Comparison of ENCODE assay signal across 8 mouse cellular contexts in the genomic region with DNA sequence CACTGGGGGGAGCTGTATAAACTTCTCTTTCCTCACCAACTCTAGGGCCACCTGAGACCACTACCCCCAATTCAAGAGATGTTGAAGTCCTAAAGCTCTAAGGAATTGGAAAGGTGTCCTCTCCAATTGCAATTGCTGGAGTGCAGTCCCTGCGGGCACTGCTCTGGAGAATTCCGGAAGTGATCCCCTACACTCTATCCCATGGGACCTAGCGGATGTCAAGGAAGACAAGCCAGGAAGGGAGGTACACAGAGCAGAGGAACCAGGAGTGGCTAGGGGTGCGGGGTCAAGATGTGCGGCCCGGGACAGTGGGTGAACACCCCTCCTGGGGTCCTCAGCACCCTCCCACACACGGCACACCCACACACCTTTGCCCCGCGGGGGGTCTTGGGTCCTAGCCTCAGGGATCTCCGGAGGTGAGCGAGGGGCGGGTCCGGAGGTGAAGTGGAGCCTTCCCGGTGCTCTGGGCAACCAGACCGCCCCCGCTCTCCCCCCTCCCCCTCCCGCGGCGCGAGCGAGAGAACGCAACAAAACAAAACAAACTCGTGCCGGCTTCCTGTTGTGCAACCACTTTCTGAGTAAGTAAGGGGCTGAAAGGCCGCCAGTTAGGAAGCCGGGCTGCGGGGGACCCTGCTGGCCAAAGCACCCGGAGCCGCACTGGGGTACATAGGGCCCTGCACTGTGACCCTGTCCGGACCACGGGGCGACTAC. TPM values are rescaled to one million over a fixed set of nuclear protein-coding genes. Genes with fewer than 3 reads are reported as not detected.
DNase-seq lines count a peak whose midpoint lies in the region; ATAC-seq and TF ChIP-seq lines count a peak whose summit lies in the region.

No protein-coding gene starts in this region.

- TF ChIP-seq EP300 in lung, postnatal 0 days (IDR thresholded peaks at IDR 0.05) = no peak

- no peaks in the 10 kb centered on the region for H3K36me3 ChIP-seq in lung, postnatal 0 days (ENCODE audit: insufficient read depth, low read length)

- ATAC-seq in lung, postnatal 0 days = peak; percentile 44

- peaks cover 8% of the 10 kb centered on the region; the same call in 1 of the 2 replicates for H3K4me1 ChIP-seq in lung, postnatal 0 days (ENCODE audit: insufficient read depth, low read depth, low read length)

- peak overlapping the region; percentile 50 for H3K9ac ChIP-seq in lung, postnatal 0 days (replicated peaks; ENCODE audit: low read depth)

- 0 out of 2 replicates have a peak, but pooled peaks cover 3% of the 10 kb centered on the region for H3K27me3 ChIP-seq in lung, postnatal 0 days (replicated peaks; ENCODE audit: insufficient read depth, low read length)

- peak overlapping the region; percentile 100 for H3K4me2 ChIP-seq in lung, postnatal 0 days (replicated peaks; ENCODE audit: low read depth, low read length)

- peak overlapping the region; percentile 75 for H3K27ac ChIP-seq in lung, postnatal 0 days (ENCODE audit: low read length)

- TF ChIP-seq CTCF in lung, postnatal 0 days (IDR thresholded peaks at IDR 0.05) = peak; percentile 12; the same call in 1 of the 2 replicates

- peak overlapping the region; percentile 61 for H3K4me3 ChIP-seq in lung, postnatal 0 days (ENCODE audit: low read depth, low read length)

- H3K9me3 ChIP-seq in lung, postnatal 0 days (ENCODE audit: low read length) = no peaks in the 10 kb centered on the region

- WGBS in lung, postnatal 0 days = 2% methylated on average over 31 of the region's 32 CpGs

- DNase-seq in cerebellum, postnatal 25 days = peak; percentile 12 to 32
- DNase-seq in cerebellum, adult 9-10 months = no peak
- DNase-seq in embryo, embryonic 10 days (ENCODE audit: low spot score) = peak; percentile 33
- DNase-seq in heart, adult 8-10 months (ENCODE audit: low spot score) = peak; percentile 36
- peak; percentile 49 to 60 for DNase-seq in kidney, adult 8-10 months
- DNase-seq in lung, postnatal 0 days (ENCODE audit: low spot score) = peak; percentile 68
- peak; percentile 44 for DNase-seq in retina, embryonic 14.5 days (ENCODE audit: low spot score)
- DNase-seq in c-Kit-positive CD71-positive TER-119-positive erythroid progenitor cells, embryonic 14.5 days (ENCODE audit: low spot score) = no peak

RNA-seq across cellular contexts. Expression of a gene that starts 2.0 kb away (rescaled TPM):
- total RNA-seq in heart, adult 8-10 months (2022) = 1 to 10 TPM in 3 of 4 experiments, under 1 TPM in 1; 0.98 to 1.7 (median 1.5) TPM
- 2.0 and 2.3 TPM in 2 replicates for polyA plus RNA-seq in lung, postnatal 0 days (2015; fragmentation: Nextera tagmentation; extraction: Ambion mirVana)

Comparison
In these comparisons a context has a peak if more than half of its experiments do, and no peak if none do; other contexts are left out.
1. DNase-seq: peak in cerebellum, postnatal 25 days (2 of 2), embryo, embryonic 10 days (single experiment), heart, adult 8-10 months (single experiment), kidney, adult 8-10 months (2 of 2), lung, postnatal 0 days (single experiment) and retina, embryonic 14.5 days (single experiment); none in cerebellum, adult 9-10 months (single experiment) and c-Kit-positive CD71-positive TER-119-positive erythroid progenitor cells, embryonic 14.5 days (single experiment).